Mouse (Mus musculus) heart, postnatal 14 days (tissue): Measurements from ENCODE around the gene Sfrp5. TPM values are rescaled to one million over a fixed set of nuclear protein-coding genes. Genes with fewer than 3 reads are reported as not detected.
A peak's percentile ranks its signal among the peaks of the same experiment; 100 is the strongest.

Experiments
- DNase-seq, 2 experiments: peaks; one replicate each; pipeline ENCODE4 v3.0.0; 2021 to 2022
- intact Hi-C: fragments of 180-260 bp; cut with DNase I; formaldehyde crosslinking; loops from one replicate; pipeline ENCODE4 v1.15.1; 2025
- total RNA-seq, 2 experiments: library from RNA; stranded (reverse); gene quantifications; 2 replicates each; pipeline ENCODE4 v1.2.3; 2021

Sfrp5 gene
- total RNA-seq, 2 experiments from 2014 or later, result 1.2 to 3.3 TPM

DNA sequence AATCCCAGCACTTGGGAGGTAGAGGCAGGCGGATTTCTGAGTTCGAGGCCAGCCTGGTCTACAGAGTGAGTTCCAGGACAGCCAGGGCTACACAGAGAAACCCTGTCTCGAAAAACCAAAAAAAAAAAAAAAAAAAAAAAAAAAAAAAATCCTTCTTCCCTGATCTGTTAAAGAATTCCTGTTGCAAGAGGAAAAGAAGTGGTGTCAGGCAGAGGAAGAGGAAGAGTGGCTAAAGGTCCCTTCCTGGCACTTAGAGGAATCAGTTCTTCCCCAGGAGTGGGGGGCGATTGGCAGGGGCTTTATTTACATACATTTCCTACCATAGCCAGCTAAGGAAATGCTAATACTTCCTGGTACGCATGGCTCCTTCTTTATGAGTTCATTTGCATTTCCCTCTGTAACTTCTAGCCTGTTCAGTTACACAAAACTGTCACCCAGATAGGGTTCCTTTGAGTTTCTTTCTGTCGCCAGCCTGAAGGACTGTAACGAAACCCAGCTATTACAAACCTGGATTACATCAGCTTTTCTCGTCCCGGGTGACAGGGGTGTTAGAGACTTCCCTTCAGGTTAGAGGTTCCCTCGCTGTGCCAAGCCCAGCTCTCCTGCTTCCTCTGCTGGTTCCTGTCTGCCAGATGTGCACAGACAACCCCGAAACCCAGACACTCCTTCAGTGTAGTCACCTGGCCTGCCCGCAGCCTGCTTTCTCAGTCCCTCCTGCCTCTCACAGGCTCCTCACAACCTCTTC lies 44.4 kb downstream of the Sfrp5 start:
- DNase-seq, result no peak
- intact Hi-C loops, result no loop called here

DNA sequence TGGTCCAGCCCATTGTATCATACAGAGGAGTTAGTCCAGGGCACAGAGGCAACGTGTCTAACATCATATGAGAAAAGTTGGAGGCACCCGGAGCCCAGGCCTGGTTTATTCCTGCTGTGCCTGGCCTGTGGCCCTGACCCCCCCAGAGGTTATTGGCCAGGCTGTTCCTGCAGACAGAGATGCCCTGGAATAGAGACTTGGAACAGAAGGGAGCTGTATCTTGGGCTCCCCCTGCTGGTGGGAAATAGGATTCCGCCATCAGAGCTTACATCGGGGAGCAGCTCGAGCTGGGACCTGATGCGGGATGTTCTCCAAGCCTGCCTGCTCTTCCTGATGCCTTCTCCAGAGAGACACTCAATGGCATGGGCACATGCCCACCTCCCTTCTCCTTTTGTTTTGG lies 50.1 kb downstream of the Sfrp5 start:
- intact Hi-C loops, result no loop called here
- DNase-seq, result peak; percentile 86 to 93

DNA sequence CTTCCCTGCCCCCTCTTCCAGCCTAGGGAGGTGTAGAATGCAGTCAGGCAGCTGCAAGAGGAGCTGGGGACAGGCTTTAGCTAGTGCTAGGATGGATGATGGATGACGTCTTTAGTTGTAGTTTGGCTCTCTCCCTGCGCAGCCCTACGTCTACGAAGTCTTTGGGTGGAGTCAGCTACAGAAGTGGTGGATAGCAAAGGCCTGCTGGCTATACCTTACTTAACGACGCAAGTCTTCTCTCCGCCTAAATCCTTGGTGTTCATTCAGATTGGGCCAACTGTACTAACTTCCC lies 53.5 kb downstream of the Sfrp5 start:
- DNase-seq, result no peak
- intact Hi-C loops, result loop anchor here (5.0 kb wide), 1 partner anchor 111 kb away; the partner anchor contains the start of gene Ankrd2

Other genes with a start within 250 kb of the Sfrp5 start
- 10 to 100 TPM; 16.7 to 21.2 TPM for gene Mms19, start 221.1 kb downstream of the Sfrp5 start, total RNA-seq
- gene Ubtd1, start 220.5 kb downstream of the Sfrp5 start, total RNA-seq, result 10 to 100 TPM; 25.9 to 28.0 TPM
- not detected for gene Ankrd2, start 166.3 kb downstream of the Sfrp5 start, total RNA-seq
- gene Hoga1, start 156.6 kb downstream of the Sfrp5 start, total RNA-seq, result 1 to 10 TPM; 1.4 to 2.3 TPM
- under 1 TPM in 1 of 2 experiments, not detected in 1; 0.32 TPM for gene 4933411K16Rik, start 150.0 kb downstream of the Sfrp5 start, total RNA-seq
- gene Morn4, start 115.9 kb downstream of the Sfrp5 start, total RNA-seq, result 1 to 10 TPM; 4.5 to 5.3 TPM
- 10 to 100 TPM; 17.2 to 20.6 TPM for gene Pi4k2a, start 111.8 kb downstream of the Sfrp5 start, total RNA-seq
- 10 to 100 TPM; 10.8 to 11.7 TPM for gene Avpi1, start 73.2 kb downstream of the Sfrp5 start, total RNA-seq
- gene Marveld1, start 54.9 kb downstream of the Sfrp5 start, total RNA-seq, result 10 to 100 TPM; 21.6 to 23.8 TPM
- 10 to 100 TPM; 24.6 to 26.5 TPM for gene Zfyve27, start 38.3 kb downstream of the Sfrp5 start, total RNA-seq
- under 1 TPM; 0.49 to 0.50 TPM for gene Golga7b, start 45.3 kb upstream of the Sfrp5 start, total RNA-seq
- under 1 TPM in 1 of 2 experiments, not detected in 1; 0.15 TPM for gene Crtac1, start 229.5 kb upstream of the Sfrp5 start, total RNA-seq